Mouse (Mus musculus) CH12.LX (cell line): Measurements from ENCODE around the gene Pfdn6. TPM values are rescaled to one million over a fixed set of nuclear protein-coding genes. Genes with fewer than 3 reads are reported as not detected.

Experiments used
- DNase-seq: peaks from one replicate; pipeline ENCODE4 v3.0.0-alpha.2; 2013; ENCODE audit errors: extremely low read depth
- H3K27ac ChIP-seq: 2 replicates; pipeline ENCODE4 v1.5.1; 2012; ENCODE audit warnings: low read depth, mild to moderate bottlenecking, control low read depth, moderate library complexity; ENCODE audit not compliant: insufficient read depth
- H3K27me3 ChIP-seq: replicated peaks from 2 replicates; pipeline ENCODE3; 2012; ENCODE audit warnings: inconsistent platforms
- H3K36me3 ChIP-seq, 2 experiments: replicated peaks in 1 of 2; 2 replicates each; pipeline versions ENCODE3 to v1.6.1; 2012; ENCODE audit warnings: inconsistent platforms in 1 of 2, low read length in 1 of 2, mild to moderate bottlenecking in 1 of 2, mixed read lengths in 1 of 2, moderate library complexity in 1 of 2; ENCODE audit not compliant: control insufficient read depth in 1 of 2, insufficient read depth in 1 of 2
- H3K4me1 ChIP-seq, 2 experiments: 2 replicates each; pipeline ENCODE4 v1.6.1; 2012; ENCODE audit warnings: inconsistent platforms in 1 of 2, moderate library complexity in 1 of 2; ENCODE audit not compliant: insufficient read depth in 2 of 2, control insufficient read depth in 1 of 2
- H3K4me2 ChIP-seq: 2 replicates; pipeline ENCODE4 v1.6.1; 2012; ENCODE audit warnings: low read depth, mild to moderate bottlenecking, control low read depth; ENCODE audit not compliant: poor library complexity, insufficient read depth, severe bottlenecking
- H3K4me3 ChIP-seq, 3 experiments: fragments of 150-350 bp in 1 of 3; sonication (generic) in 1 of 3; replicated peaks in 1 of 3; 2 replicates each; pipeline versions ENCODE3 to v1.5.1; 2011 to 2012; ENCODE audit warnings: low read depth in 2 of 3, low read length in 2 of 3, mild to moderate bottlenecking in 2 of 3, moderate library complexity in 2 of 3, control low read depth in 1 of 3, improper control_type of control experiment in 1 of 3, inconsistent platforms in 1 of 3, mixed read lengths in 1 of 3; ENCODE audit not compliant: poor library complexity in 1 of 3
- H3K79me2 ChIP-seq: replicated peaks from 2 replicates; pipeline ENCODE4 v1.6.1; 2012; ENCODE audit warnings: mild to moderate bottlenecking, moderate library complexity; ENCODE audit not compliant: control insufficient read depth, poor library complexity, insufficient read depth, severe bottlenecking; ENCODE audit errors: extremely low read depth
- H3K9ac ChIP-seq: 2 replicates; pipeline ENCODE4 v1.6.1; 2012; ENCODE audit warnings: low read depth, mild to moderate bottlenecking, control low read depth, moderate library complexity; ENCODE audit not compliant: insufficient read depth
- H3K9me3 ChIP-seq: replicated peaks from 2 replicates; pipeline ENCODE3; 2012; ENCODE audit warnings: low read length, inconsistent platforms, mixed read lengths
- CHD2 ChIP-seq: IDR thresholded peaks from 2 replicates; pipeline ENCODE4 v1.6.1; 2011; ENCODE audit warnings: low read length, improper control_type of control experiment
- CTCF ChIP-seq, 2 experiments: IDR thresholded peaks in 1 of 2; conservative IDR thresholded peaks in 1 of 2; 2 replicates each; pipeline ENCODE4 v1.5.1; 2011 to 2012; ENCODE audit warnings: low read depth in 2 of 2, low read length in 2 of 2, improper control_type of control experiment in 1 of 2, inconsistent platforms in 1 of 2, mild to moderate bottlenecking in 1 of 2, moderate library complexity in 1 of 2
- EP300 ChIP-seq: IDR thresholded peaks from 2 replicates; pipeline ENCODE4 v1.6.1; 2011; ENCODE audit warnings: low read length, improper control_type of control experiment
- ETS1 ChIP-seq: conservative IDR thresholded peaks from 2 replicates; pipeline ENCODE4 v1.6.1; 2012; ENCODE audit warnings: low read depth, mild to moderate bottlenecking, inconsistent platforms, low read length, improper control_type of control experiment, moderate library complexity
- GABPA ChIP-seq: IDR thresholded peaks from 2 replicates; pipeline ENCODE4 v1.6.1; 2012; ENCODE audit warnings: low read depth, low read length, improper control_type of control experiment, inconsistent platforms; ENCODE audit not compliant: insufficient replicate concordance
- HCFC1 ChIP-seq: IDR thresholded peaks from 2 replicates; pipeline ENCODE4 v1.6.1; 2012; ENCODE audit warnings: low read depth, mild to moderate bottlenecking, inconsistent platforms, low read length, improper control_type of control experiment
- IRF4 ChIP-seq: IDR thresholded peaks from 2 replicates; pipeline ENCODE4 v1.6.1; 2014; ENCODE audit warnings: low read depth, mild to moderate bottlenecking, inconsistent platforms, low read length, improper control_type of control experiment
- JUN ChIP-seq: IDR thresholded peaks from 2 replicates; pipeline ENCODE4 v1.6.1; 2011; ENCODE audit warnings: low read depth, mild to moderate bottlenecking, low read length, improper control_type of control experiment, moderate library complexity; ENCODE audit not compliant: insufficient read depth
- MAX ChIP-seq: IDR thresholded peaks from 2 replicates; pipeline ENCODE4 v1.6.1; 2011; ENCODE audit warnings: low read length, improper control_type of control experiment
- MAZ ChIP-seq: IDR thresholded peaks from 2 replicates; pipeline ENCODE4 v1.6.1; 2012; ENCODE audit warnings: low read depth, mild to moderate bottlenecking, inconsistent platforms, low read length, improper control_type of control experiment, moderate library complexity
- MXI1 ChIP-seq: IDR thresholded peaks from 2 replicates; pipeline ENCODE4 v1.6.1; 2011; ENCODE audit warnings: mild to moderate bottlenecking, low read depth, low read length, improper control_type of control experiment
- NRF1 ChIP-seq: IDR thresholded peaks from 2 replicates; pipeline ENCODE4 v1.6.1; 2014; ENCODE audit warnings: low read depth, mild to moderate bottlenecking, inconsistent platforms, low read length, improper control_type of control experiment, moderate library complexity
- PAX5 ChIP-seq: IDR thresholded peaks from 2 replicates; pipeline ENCODE4 v1.6.1; 2012; ENCODE audit warnings: low read length, inconsistent platforms, mixed read lengths
- POLR2A ChIP-seq: IDR thresholded peaks from 2 replicates; pipeline ENCODE4 v1.6.1; 2011; ENCODE audit warnings: low read depth, mild to moderate bottlenecking, improper control_type of control experiment, low read length
- RAD21 ChIP-seq: IDR thresholded peaks from 2 replicates; pipeline ENCODE4 v1.6.1; 2011; ENCODE audit warnings: low read depth, mild to moderate bottlenecking, low read length, improper control_type of control experiment, moderate library complexity
- SIN3A ChIP-seq: IDR thresholded peaks from 2 replicates; pipeline ENCODE4 v1.6.1; 2012; ENCODE audit warnings: low read length, improper control_type of control experiment, inconsistent platforms
- SMC3 ChIP-seq: IDR thresholded peaks from 2 replicates; pipeline ENCODE4 v1.6.1; 2011; ENCODE audit warnings: low read depth, low read length, improper control_type of control experiment
- TBP ChIP-seq: conservative IDR thresholded peaks from 2 replicates; pipeline ENCODE4 v1.6.1; 2011; ENCODE audit warnings: low read depth, low read length, improper control_type of control experiment
- UBTF ChIP-seq: IDR thresholded peaks from 2 replicates; pipeline ENCODE4 v1.6.1; 2012; ENCODE audit warnings: low read depth, mild to moderate bottlenecking, inconsistent platforms, low read length, improper control_type of control experiment, moderate library complexity
- ZC3H11A ChIP-seq: IDR thresholded peaks from 2 replicates; pipeline ENCODE4 v1.6.1; 2012; ENCODE audit warnings: low read depth, mild to moderate bottlenecking, inconsistent platforms, low read length, improper control_type of control experiment
- ZKSCAN1 ChIP-seq: IDR thresholded peaks from 2 replicates; pipeline ENCODE4 v1.6.1; 2012; ENCODE audit warnings: low read depth, inconsistent platforms, low read length, improper control_type of control experiment, borderline replicate concordance
- dilution Hi-C: fragments of 300-500 bp; cut with MboI; formaldehyde crosslinking; loops from 2 replicates; pipeline ENCODE4 v1.14.3; 2020; ENCODE audit warnings: low sequenced_read_pairs; ENCODE audit not compliant: extremely low pct_unique_long_range_greater_than_20kb, extremely low pct_ligation_motif_present
- in situ Hi-C: fragments of 300-500 bp; cut with MboI; formaldehyde crosslinking; loops from 3 replicates; pipeline ENCODE4 v1.14.3; 2019; ENCODE audit warnings: low sequenced_read_pairs, low pct_ligation_motif_present, low pct_unique_long_range_greater_than_20kb, mixed read lengths
- polyA plus RNA-seq: library from polyadenylated mRNA; unstranded; fragments of >175 nt; gene quantifications from 2 replicates; pipeline ENCODE4 v1.2.1, GENCODE M21; 2012; ENCODE audit warnings: low read depth; ENCODE audit not compliant: insufficient read length
- total RNA-seq, 2 experiments: library from RNA; depleted of rRNA; stranded (reverse); fragments of 300-350 nt in 1 of 2; fragments of >200 nt in 1 of 2; gene quantifications; 2 replicates each; pipeline ENCODE4 v1.2.3; 2012 to 2014

Gene Pfdn6
- total and polyA plus RNA-seq, 3 experiments = 92.3 to 140 (median 109) TPM

DNA sequence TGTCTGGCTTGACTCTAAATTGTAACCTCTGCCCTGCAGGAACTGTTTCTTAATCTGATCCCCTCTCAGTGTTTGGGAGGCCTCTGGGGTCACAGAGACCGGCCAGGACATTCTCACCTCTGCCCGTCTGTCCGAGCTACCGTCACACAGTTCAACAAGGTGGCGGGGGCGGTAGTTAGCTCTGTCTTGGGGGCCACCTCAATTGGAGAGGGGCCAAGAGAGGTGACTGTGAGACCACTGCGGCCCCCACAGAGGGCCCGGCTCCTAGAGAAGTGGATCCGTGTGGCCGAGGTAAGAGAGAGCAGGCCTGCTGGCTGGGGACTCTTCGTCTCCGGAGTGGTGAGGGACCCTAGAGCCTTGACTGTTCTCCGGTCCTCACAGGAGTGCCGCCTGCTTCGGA lies 7.2 kb downstream of the Pfdn6 start:
- H3K4me1 ChIP-seq = peaks cover 4 to 23% of the 10 kb centered on the region in 2 experiments
- H3K79me2 ChIP-seq = 0 out of 2 replicates have a peak, but pooled peaks cover 2% of the 10 kb centered on the region
- H3K9ac ChIP-seq = no peak overlapping the region
- no peak for DNase-seq
- no peaks in the 10 kb centered on the region for H3K27me3 ChIP-seq
- dilution Hi-C loops (no loop called here), in situ Hi-C loops (no loop called here)
- H3K4me2 ChIP-seq = no peak overlapping the region
- no peaks in the 10 kb centered on the region for H3K9me3 ChIP-seq
- no peak overlapping the region for H3K4me3 ChIP-seq
- H3K27ac ChIP-seq = no peak overlapping the region
- H3K36me3 ChIP-seq = peaks cover 32 to 69% of the 10 kb centered on the region in 2 experiments
- TF ChIP-seq PAX5 (no peak), SIN3A (no peak), MAZ (no peak), IRF4 (no peak), RAD21 (no peak), CHD2 (no peak), TBP (no peak), GABPA (no peak), MXI1 (no peak)

DNA sequence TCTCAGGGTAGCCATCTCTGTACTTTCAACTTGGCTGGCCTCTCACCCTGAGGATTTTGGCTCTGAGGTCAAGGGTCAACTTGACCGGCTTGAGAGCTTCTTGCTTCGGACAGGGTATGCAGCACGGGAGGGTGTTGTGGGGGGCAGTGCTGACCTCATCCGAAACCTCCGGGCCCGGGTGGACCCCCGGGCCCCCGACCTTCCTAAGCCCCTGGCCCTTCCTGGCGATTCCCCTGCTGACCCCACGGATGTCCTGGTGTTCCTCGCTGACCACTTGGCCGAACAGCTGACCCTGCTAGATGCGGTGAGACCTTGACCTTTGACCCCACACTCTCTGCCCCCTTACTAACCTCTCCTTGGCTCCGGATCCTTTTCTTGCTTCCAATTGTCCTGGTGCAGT lies 7.7 kb downstream of the Pfdn6 start:
- Histone ChIP-seq H3K27ac (no peak overlapping the region), H3K9me3 (no peaks in the 10 kb centered on the region), H3K4me2 (no peak overlapping the region), H3K79me2 (0 out of 2 replicates have a peak, but pooled peaks cover 2% of the 10 kb centered on the region), H3K9ac (no peak overlapping the region)
- TF ChIP-seq CTCF (conservative IDR thresholded peaks at IDR 0.05 in 1 of 2, IDR thresholded peaks at IDR 0.05 in 1 of 2; ENCODE audit: low read depth in 2 of 2, low read length in 2 of 2) = no peak
- no peak for TF ChIP-seq POLR2A
- no peak for TF ChIP-seq ZC3H11A
- no peak for TF ChIP-seq CHD2
- TF ChIP-seq NRF1 = no peak
- TF ChIP-seq ETS1 = no peak
- no peak for TF ChIP-seq HCFC1
- TF ChIP-seq MAX = no peak
- no peak for TF ChIP-seq JUN
- TF ChIP-seq ZKSCAN1 = no peak
- TF ChIP-seq MAZ = no peak
- TF ChIP-seq RAD21 = no peak
- TF ChIP-seq TBP = no peak
- no peak for TF ChIP-seq EP300
- no peak for TF ChIP-seq UBTF
- TF ChIP-seq SMC3 = no peak
- TF ChIP-seq, all 38 proteins: peak for 0
- dilution Hi-C loops = no loop called here
- DNase-seq = no peak
- Histone ChIP-seq H3K36me3 (peaks cover 36 to 70% of the 10 kb centered on the region in 2 experiments), H3K27me3 (no peaks in the 10 kb centered on the region), H3K4me3 (no peak overlapping the region), H3K4me1 (peaks cover 4 to 27% of the 10 kb centered on the region in 2 experiments)
- in situ Hi-C loops = no loop called here
